Mouse (Mus musculus) E14TG2a.4 (cell line): ENCODE measurements around the gene Cobll1.

Source experiments
- H3K27me3 ChIP-seq: 2 replicates; pipeline ENCODE4 v1.6.1; 2014; ENCODE audit warnings: low read length, control low read depth; ENCODE audit not compliant: insufficient read depth
- H3K36me3 ChIP-seq: 2 replicates; pipeline ENCODE4 v1.6.1; 2014; ENCODE audit warnings: low read length, control low read depth; ENCODE audit not compliant: insufficient read depth
- H3K4me1 ChIP-seq: replicated peaks from 2 replicates; pipeline ENCODE4 v1.6.1; 2014; ENCODE audit warnings: low read depth, low read length, control low read depth
- H3K4me3 ChIP-seq: replicated peaks from 2 replicates; pipeline ENCODE4 v1.5.1; 2014; ENCODE audit warnings: mild to moderate bottlenecking, low read length
- H3K9me3 ChIP-seq: 2 replicates; pipeline ENCODE4 v1.6.1; 2014; ENCODE audit warnings: low read length, control low read depth
- CTCF ChIP-seq: conservative IDR thresholded peaks from 2 replicates; pipeline ENCODE4 v1.5.1; 2014; ENCODE audit warnings: low read length
- NANOG ChIP-seq: IDR thresholded peaks from 2 replicates; pipeline ENCODE4 v1.6.1; 2014; ENCODE audit warnings: borderline replicate concordance, low read length, mixed read lengths
- POU5F1 ChIP-seq: IDR thresholded peaks from 2 replicates; pipeline ENCODE4 v1.6.1; 2014; ENCODE audit warnings: low read length, borderline replicate concordance

Gene Cobll1

DNA sequence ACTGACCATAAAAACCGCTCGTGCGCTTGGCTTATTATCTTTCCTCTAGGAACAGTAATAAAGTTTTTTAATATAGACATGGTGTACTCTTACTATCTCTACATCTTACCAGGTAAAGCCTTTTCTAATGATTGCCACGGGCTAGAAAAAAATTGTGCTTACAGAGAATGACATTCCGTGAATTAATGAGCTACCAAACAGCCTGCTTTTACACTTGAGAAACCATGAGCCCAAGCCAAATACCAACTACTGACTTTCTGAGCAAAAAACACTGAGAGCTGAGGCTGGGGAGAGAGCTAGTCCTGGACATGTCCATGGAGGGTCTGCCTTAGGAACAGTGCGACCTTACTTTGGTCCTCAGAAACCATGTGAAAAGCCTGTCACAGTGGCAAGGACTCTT lies 21.5 kb downstream of the Cobll1 start:
- Histone ChIP-seq H3K36me3 (no peaks in the 10 kb centered on the region), H3K9me3 (no peaks in the 10 kb centered on the region), H3K4me3 (no peak overlapping the region), H3K4me1 (peaks cover 9% of the 10 kb centered on the region), H3K27me3 (no peaks in the 10 kb centered on the region; the same call in 1 of the 2 replicates)
- TF ChIP-seq POU5F1 = no peak
- no peak for TF ChIP-seq NANOG
- TF ChIP-seq CTCF = no peak

DNA sequence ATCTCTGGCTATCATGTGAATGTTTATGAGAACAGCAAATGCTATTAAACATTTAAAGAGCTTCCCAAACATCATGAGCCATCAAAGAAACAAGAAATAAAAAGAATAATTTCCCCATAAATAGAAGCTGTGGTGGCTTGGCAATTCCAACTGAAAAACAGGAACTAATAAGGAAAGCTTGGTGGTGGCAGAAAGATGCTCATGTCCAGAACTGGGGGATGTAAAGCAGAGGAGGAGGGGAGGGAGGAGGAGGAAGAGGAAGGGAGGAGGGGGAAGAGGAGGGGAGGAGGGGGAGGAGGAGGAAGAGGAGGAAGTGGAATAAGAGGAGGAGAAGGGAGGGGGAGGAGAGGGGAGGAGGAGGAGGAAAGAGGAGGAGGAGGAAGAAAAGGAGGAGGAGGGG lies 23.0 kb downstream of the Cobll1 start:
- Histone ChIP-seq H3K4me3 (no peak overlapping the region), H3K9me3 (no peaks in the 10 kb centered on the region), H3K4me1 (no peaks in the 10 kb centered on the region), H3K27me3 (no peaks in the 10 kb centered on the region), H3K36me3 (no peaks in the 10 kb centered on the region)
- no peak for TF ChIP-seq POU5F1
- TF ChIP-seq CTCF = no peak
- no peak for TF ChIP-seq NANOG

DNA sequence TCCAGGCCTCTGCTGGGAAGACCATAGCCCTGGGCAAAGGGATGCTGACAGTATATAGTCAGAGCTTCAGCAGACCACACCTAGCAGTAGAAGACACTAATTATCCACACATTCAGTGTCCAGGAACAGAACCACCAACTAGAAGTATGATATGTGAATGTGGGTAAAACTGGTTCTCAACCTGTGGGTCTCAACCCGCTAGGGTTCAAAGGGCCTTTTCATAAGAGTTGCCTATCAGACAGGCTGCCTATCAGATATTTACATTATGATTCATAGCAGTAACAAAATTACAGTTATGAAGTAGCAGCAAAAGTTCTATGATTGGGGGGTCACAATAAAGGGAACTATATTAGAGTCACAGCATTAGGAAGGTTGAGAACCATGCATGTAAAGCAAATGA lies 24.6 kb downstream of the Cobll1 start:
- H3K9me3 ChIP-seq = no peaks in the 10 kb centered on the region
- no peaks in the 10 kb centered on the region for H3K4me1 ChIP-seq

DNA sequence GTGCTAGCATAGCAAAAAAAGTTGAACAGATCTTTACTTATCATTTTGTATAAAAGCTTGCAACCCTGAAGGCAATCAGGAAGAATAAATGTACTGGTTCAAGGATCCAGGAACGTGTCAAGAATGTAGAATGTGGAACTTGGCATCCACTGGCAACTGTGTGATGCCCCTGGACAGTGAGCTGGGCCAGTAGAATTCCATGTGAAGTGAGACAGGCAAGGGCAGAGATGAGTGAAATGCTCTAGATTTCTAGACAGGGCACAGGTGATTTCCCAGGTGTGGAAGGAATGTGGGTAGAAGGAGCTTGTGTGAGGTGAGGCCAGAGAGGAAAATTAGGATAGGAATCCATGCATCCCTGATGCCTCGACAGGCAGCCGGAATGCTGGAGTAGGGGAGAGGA lies 25.5 kb downstream of the Cobll1 start:
- TF ChIP-seq POU5F1 = no peak
- TF ChIP-seq NANOG = no peak
- no peak for TF ChIP-seq CTCF
- H3K9me3 ChIP-seq = no peaks in the 10 kb centered on the region
- H3K27me3 ChIP-seq = no peaks in the 10 kb centered on the region
- H3K4me1 ChIP-seq = no peaks in the 10 kb centered on the region
- H3K36me3 ChIP-seq = no peaks in the 10 kb centered on the region
- no peak overlapping the region for H3K4me3 ChIP-seq

More for the DNA sequence above, 24.6 kb downstream of the Cobll1 start:
- TF ChIP-seq NANOG = no peak
- no peak for TF ChIP-seq CTCF
- no peak for TF ChIP-seq POU5F1
- no peaks in the 10 kb centered on the region for H3K27me3 ChIP-seq
- no peak overlapping the region for H3K4me3 ChIP-seq
- no peaks in the 10 kb centered on the region for H3K36me3 ChIP-seq

DNA sequence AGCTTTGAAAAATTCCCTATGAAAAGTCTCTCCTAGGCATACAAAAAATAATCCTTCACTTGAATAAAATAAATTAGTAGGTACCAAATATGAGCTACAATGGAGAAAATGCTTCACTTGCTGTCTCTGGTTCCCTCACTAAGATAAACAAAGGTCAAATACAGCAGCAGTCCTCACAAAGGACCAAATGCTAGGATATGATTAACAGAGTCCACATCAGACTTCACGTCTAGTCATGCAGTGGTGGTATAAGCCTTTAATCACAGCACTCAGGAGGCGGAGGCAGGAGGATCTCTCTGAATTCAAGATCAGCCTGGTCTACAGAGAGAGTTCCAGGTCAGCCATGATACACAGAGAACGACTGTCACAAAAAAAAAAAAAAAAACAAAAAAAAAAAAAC lies 27.6 kb downstream of the Cobll1 start:
- Histone ChIP-seq H3K4me1 (no peaks in the 10 kb centered on the region), H3K9me3 (no peaks in the 10 kb centered on the region), H3K4me3 (no peak overlapping the region), H3K27me3 (no peaks in the 10 kb centered on the region), H3K36me3 (no peaks in the 10 kb centered on the region)
- TF ChIP-seq CTCF (no peak), NANOG (no peak), POU5F1 (no peak)

DNA sequence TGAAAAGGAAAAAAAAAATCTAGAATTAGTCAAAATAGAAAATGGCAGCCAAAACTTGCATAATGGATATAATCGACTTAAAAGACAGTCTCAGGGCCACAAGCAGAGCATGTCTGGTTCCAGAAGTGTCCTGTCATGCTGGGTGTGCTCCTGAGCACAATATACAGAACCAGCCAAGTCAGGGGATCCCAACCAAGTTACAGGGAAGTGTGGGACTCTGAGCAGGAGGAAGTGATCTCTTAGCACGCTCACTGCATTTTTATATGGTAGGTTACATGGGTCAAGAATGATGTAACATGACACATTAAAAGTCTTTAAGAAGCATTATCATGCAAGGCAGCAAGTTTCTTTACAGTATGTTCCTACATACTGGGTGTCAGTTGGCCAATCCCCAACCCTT lies 31.5 kb downstream of the Cobll1 start:
- Histone ChIP-seq H3K9me3 (no peaks in the 10 kb centered on the region), H3K27me3 (no peaks in the 10 kb centered on the region), H3K4me3 (no peak overlapping the region), H3K36me3 (no peaks in the 10 kb centered on the region), H3K4me1 (no peaks in the 10 kb centered on the region)
- TF ChIP-seq POU5F1 (no peak), CTCF (no peak), NANOG (no peak)

DNA sequence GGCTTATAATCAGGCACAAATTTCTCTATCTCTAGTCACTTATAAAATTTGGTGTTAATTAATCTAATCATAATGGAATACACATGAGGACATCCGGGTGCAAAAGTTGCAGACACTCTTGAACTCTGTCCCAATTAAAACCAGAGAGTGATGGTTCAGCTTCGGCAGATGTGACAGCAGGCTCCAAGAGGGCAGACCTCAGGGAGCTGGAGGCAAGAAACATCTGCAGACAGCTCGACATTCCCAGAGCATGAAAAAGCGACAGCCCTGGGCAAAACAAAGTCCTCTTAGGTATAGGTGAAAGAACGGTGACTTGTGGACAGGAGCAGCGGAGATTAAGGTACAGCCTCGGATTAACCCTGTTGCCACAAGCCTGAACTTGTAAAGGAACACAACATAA lies 35.5 kb downstream of the Cobll1 start:
- no peak for TF ChIP-seq POU5F1
- no peak for TF ChIP-seq CTCF
- no peak for TF ChIP-seq NANOG
- Histone ChIP-seq H3K36me3 (no peaks in the 10 kb centered on the region), H3K27me3 (no peaks in the 10 kb centered on the region), H3K4me1 (no peaks in the 10 kb centered on the region), H3K9me3 (no peaks in the 10 kb centered on the region), H3K4me3 (no peak overlapping the region)

DNA sequence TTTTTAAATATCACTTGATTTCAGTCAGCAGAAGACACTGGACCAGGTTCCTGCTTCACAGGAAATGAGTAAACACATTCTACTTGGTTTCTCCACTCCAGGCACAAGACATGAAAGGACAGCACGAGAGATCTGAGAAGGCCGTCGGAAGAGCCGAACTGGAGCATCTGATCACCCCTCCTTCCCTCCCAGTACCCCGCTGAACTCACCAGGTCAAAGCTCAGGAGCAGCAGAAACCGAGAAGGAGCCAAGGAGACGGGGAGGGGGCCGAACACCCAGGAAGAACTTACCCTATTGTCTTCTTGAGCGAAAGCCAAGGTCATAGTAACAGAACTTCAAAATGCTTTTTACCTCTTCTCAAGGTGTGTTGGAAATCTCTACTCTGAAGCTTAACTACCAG lies 39.5 kb downstream of the Cobll1 start:
- H3K36me3 ChIP-seq = no peaks in the 10 kb centered on the region
- no peak overlapping the region for H3K4me3 ChIP-seq
- TF ChIP-seq NANOG (no peak), POU5F1 (no peak), CTCF (no peak)
- H3K9me3 ChIP-seq = no peaks in the 10 kb centered on the region
- no peaks in the 10 kb centered on the region for H3K4me1 ChIP-seq
- no peaks in the 10 kb centered on the region for H3K27me3 ChIP-seq

DNA sequence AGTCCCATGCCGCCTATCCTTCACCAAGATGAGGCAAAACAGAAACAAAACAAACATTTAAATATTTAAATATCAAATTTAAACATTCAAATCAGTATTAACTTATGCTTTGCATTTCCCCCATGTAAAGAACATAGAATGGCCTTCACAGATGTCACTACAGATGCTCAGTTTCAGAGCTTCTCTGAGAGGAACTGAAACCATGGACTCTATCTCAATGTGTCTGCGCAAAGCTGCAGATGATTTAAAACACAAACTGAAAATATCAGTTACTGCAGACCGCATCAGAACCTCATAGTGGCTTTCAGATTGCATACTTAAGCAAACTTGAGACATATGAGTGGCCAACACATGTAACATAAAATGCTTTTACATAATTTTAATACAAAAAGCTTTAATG lies 40.6 kb downstream of the Cobll1 start:
- Histone ChIP-seq H3K4me3 (no peak overlapping the region), H3K36me3 (no peaks in the 10 kb centered on the region), H3K9me3 (no peaks in the 10 kb centered on the region), H3K27me3 (no peaks in the 10 kb centered on the region), H3K4me1 (no peaks in the 10 kb centered on the region)
- TF ChIP-seq POU5F1 (no peak), CTCF (no peak), NANOG (no peak)
